Mouse (Mus musculus): ENCODE results near the gene Rrp12.
"Not testable (repeated sequence)": the region's sequence is repeated elsewhere in the genome, so short reads cannot be mapped to it uniquely, and the experiment has no call there.

Gene Rrp12

DNA sequence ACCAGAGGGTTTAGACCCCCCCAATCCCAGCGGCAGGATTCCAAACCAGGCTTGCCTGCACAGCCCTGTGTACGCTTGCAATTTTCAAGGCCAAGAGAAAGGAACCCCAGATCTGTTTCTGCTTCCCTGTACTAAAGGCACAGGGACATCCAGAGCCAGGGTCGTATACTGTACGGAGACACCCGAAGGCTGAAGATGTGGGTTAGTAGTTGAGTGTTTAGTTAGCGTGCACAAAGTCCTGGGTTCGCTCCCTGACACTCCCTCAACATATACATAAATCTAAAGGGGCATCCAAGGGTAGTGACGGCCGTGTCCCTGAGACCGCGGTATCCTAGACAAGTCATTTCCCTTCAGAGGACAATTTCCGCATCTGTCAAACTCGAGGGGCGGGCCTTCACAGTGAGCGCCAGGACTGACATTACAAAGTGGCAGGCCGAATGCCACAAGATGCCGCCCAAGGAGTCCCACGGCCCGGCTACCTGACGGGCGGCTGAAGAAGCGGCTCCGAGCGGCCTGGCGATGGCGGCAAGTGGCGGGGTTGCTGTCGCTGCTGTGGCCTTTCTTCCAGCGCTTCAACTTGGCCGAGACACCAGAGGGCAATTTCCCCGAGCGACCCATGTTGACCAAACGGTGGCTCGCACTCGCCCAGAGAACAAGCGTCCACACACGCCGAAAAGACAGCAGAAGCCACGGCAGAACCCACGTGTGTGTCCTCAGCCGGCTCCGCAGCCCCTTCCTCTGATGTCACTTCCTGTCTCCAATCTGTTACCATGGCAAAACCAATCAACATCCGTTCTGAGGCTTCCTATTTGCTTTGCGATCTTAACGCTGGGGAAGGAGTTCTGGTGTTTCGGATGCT lies at the start of gene Rrp12:
Gene Rrp12, minus strand, starts transcription at position 714 of the 859 bp plus-strand sequence.
- DNase-seq (ENCODE audit: extremely low spot score) = peak; percentile 87

DNA sequence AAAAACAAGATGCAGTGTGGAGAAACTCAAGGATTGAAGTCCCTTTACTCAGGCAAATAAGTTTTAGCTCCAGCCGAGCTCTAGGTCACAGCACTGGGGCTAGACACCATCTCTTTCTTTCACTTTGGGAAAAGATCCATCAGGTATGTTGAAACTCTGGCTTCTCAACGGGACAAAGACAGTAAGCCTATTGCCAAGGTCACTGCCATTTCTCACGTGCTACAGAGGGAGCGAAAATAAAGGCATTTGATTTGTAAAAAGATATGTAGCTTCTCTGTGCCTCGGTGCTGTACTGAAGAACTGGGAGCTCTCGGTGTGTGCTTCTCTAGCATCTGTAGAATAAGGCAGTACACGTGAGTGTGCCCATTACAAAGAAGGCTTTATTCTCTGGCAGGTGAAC lies 47.9 kb upstream of the Rrp12 start:
- no peak for DNase-seq (ENCODE audit: extremely low spot score)

DNA sequence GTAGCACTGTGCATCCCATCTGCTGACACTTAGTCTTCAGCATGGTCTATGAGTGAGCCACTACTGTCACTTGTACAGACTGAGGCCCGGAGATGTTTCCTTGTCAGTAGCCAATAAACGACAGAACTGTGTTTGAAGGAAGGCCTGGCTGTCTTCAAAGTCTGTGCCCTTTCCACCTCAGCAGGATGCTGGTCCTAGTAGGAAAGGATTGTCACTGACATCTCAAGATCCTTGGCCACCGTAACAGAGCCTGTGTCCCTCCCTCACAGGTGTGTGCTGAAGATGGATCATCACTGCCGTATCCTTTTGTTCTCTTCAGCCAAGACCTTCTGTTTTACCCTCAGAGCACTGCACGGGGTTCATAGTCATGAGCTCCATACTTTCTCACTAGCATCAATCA lies 42.6 kb upstream of the Rrp12 start:
- no peak for DNase-seq (ENCODE audit: extremely low spot score)

DNA sequence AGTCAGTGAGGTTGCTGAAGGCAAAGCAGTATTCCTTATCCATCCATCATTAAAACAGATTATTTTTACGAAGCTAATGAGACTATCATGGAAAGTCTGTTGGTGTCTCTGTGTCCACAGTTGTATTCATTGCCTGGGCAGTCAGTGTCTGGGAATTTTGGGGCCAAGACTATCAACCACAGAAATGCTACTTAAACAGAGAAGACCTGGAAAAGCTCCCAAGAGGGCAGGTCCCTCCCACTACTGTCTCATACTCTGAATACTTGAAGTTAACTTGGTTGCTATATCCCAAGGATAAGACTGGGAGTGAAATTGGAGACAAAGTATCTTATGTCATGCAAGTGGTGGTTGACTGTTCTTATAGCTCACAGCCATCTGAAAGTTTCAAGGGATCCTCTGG lies 39.9 kb upstream of the Rrp12 start:
- no peak for DNase-seq (ENCODE audit: extremely low spot score)

DNA sequence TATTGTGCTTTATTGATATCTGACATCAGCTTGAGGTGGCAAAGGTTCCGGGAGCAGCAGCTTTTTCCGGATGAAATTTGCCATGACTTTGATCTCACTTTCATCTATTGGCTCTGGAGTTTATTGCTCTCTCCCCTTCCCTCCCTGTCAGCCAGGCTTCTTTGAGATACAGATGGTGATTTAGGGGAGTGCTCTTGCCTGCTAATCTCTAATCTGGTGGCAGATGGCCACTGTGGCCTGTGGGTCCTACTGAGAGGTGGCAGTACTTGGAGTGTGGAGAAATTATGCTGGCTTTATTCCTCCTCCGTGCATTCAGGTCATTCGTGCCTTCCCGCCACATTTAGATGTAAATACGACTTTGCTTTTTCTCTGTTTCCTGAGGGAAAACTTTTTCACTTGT lies 38.2 kb upstream of the Rrp12 start:
- DNase-seq (ENCODE audit: extremely low spot score) = no peak

DNA sequence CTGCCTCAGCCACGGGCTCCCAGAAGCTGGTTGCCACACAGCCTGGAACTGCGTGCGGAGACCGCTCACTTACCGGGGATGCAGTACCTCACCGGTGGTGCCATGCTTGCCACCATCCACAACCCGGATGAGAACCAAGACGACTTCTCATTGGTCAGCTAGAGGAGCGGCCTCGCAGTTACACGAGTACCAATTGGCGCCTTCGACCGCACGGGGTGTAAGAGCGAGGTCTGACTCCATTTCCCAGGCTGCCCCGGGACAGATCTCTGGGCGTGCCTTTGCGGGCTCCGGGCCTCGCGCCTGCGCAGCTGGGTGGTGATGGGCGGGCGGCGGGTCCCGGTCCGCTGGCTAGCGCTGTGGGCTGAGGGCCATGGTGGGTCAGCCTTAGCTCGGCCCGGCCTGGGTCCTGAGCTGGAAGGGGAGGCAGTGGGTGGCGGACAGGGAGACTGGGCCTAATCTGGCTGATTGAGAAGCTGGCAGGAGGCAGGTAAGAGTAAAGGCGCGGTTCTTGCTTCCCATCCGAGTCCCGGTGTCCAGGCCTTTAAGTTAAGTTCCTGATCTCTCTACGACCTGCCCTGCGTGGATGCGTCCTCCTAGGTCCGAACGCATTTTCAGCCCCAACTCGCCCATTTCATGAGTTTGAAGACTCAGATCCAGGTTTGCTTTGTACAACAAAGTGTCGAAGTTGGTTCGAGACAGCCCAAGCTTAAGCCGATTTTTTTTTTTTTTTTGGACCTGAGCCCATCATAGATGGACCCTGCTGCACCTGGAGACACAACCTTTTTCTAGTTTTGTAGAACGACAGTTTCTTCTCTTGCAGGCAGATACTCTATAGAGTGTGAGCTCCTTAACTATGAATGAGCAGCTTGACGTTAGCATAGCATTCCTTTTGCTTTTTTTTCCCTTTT lies 37.5 kb upstream of the Rrp12 start, which contains the start of the genes Exosc1 and Zdhhc16:
Gene Exosc1, minus strand, starts transcription at position 245 of the 908 bp plus-strand sequence.
Gene Zdhhc16, plus strand, starts transcription at position 302 of the 908 bp plus-strand sequence.
- peak; percentile 99 for DNase-seq (ENCODE audit: extremely low spot score)

DNA sequence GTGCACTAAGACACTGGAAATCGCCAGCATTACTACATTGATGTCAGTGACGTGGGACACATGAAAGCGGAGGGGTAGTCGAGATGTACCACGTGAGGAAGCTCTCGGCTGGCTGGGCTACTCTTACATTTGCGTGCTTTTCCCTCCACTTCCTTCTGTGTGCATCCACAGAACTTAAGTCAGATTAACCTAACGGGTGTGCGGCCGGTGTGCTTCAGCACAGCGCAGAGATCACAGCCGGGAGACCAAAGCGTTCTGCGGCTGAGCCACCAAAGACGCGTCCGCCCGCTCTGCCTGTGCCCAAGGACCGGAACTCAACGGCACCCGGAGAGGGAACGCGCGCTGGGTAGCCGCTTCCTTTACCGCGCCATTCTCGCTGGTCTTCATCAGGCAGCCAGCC lies 36.7 kb upstream of the Rrp12 start:
- DNase-seq (ENCODE audit: extremely low spot score) = no peak

DNA sequence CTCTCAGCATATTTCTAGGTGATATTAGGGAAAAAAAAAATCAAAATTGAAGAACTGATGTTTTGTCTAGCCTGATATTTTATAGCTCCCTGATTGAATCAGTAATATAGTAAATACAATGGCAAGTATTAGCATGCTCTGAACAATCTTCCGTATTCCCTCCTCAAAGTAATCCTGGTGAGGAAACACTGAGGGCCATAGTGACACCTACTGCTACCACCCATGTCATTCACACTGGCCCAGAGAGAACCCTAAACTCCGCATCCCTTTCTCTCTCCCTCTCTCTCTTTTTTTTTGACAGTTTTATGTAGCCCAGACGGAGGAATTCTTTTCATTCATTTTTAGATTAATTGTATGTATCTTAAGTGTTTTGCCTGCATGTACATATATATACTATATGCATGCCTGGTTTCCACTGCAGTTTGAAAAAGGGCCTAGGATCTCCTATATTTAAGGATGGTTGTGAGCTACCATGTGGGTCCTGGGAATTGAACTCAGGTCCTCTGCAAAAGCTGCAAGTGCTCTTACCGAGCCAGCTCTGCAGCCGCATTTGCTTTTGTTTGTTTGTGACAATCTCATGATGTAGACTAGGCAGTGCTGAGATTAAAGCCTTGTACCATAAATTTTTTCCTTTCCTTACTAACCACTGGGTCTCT lies 24.6 kb upstream of the Rrp12 start:
- no peak for DNase-seq (ENCODE audit: extremely low spot score)

DNA sequence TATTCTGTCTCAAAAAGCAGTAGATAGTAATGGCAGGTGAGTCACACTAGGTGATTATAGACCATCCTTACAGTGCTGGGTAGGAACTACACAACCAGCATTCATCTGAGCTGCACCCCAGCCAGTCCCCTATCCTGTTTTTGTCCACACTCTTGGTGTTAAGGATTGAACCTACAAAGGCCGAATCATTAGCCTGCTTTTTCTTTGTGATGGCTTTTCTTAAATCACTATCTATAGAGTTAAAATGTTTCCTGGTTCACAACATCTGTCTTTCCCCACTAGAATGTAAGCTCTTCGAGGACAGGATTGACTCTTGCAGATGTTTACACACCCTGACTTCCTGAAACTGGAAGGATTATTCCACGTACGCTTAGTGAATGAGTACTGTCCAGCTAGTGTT lies 23.5 kb upstream of the Rrp12 start:
- DNase-seq (ENCODE audit: extremely low spot score) = no peak

DNA sequence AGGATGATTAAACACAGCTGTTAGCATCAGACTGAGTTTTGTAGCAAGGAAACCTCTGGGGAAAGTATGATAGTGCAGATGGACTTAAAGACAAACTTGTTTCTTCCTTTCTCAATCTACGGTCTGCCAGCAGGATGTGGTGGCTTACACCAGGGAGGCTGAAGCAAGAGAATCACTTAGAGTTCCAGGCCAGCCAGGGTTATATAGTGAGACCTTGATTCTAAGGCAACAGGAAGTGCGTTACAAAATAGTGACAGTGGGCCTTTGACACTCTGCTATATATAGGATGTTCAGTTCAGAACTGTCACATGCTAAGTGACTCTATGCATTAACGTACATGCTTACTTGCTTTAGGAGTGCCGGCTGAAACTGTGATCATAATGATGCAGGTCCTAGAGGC lies 20.9 kb upstream of the Rrp12 start:
- DNase-seq (ENCODE audit: extremely low spot score) = no peak

DNA sequence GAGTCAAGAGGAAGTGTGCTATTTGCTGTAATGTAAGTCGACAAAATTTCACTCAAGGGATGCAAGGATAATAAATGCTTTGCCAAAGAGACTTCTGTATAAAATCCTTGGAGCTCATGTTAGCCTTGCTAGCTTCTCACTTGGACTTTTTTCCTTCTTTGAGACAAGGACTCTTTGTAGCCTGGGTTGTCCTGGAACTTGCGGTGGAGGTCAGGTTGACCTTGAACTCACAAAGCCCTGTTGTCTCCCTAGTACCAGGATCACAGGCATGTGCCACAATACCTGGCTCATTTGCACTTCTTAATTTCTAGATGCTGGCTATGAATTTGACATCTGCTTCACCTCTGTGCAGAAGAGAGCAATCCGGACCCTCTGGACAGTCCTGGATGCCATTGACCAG lies 19.3 kb upstream of the Rrp12 start:
- no peak for DNase-seq (ENCODE audit: extremely low spot score)

DNA sequence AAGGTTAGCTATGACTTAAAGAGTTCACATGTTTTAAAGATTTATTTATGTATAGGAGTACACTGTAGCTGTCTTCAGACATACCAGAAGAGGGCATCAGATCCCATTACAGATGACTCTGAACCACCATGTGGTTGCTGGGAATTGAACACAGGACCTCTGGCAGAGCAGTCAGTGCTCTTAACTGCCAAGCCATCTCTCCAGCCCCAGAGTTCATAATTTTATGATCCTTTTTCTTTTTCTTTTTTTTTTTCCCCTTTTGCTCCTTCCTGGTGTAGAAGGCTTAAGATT lies 18.6 kb upstream of the Rrp12 start:
- not testable (repeated sequence) for DNase-seq (ENCODE audit: extremely low spot score)

DNA sequence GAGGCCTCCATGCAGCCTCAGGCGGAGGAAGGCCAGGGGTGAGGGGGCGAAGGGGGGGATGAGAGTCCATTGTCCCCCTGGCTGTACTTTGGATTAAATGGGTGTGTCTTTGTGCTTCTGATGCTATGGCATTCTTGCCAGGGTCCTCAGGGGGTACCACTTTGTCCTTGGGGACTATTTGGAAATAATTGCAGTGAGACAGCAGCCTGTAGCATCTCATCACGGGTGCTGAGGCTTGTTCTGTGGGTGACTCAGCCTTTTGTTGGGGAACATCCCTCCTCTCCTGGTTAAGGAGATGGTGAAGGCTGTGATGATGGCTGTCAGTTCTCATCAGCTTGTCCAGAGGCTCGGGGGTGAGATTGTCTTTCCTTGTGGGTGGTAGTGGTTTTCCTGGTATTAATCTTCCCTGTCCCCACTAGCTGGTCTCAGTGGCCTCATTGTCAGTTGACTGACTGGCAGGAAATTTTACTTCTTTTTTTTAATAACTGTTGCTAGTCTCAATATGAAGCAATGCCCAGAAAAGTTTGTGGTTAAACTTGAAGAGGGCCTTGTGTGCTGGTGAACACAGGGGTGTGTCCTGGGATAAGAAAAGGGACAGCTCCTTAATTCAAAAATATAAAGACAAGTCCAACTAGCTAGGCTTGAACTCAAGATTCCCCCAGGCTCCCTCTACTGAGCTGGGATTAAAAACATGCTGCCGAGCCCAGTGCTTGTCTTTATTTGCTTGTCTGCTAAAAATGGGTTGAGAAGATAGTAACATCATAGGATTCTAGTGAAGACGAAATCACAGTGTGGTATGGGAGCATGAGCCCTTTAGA lies 18.0 kb upstream of the Rrp12 start:
- no peak for DNase-seq (ENCODE audit: extremely low spot score)

DNA sequence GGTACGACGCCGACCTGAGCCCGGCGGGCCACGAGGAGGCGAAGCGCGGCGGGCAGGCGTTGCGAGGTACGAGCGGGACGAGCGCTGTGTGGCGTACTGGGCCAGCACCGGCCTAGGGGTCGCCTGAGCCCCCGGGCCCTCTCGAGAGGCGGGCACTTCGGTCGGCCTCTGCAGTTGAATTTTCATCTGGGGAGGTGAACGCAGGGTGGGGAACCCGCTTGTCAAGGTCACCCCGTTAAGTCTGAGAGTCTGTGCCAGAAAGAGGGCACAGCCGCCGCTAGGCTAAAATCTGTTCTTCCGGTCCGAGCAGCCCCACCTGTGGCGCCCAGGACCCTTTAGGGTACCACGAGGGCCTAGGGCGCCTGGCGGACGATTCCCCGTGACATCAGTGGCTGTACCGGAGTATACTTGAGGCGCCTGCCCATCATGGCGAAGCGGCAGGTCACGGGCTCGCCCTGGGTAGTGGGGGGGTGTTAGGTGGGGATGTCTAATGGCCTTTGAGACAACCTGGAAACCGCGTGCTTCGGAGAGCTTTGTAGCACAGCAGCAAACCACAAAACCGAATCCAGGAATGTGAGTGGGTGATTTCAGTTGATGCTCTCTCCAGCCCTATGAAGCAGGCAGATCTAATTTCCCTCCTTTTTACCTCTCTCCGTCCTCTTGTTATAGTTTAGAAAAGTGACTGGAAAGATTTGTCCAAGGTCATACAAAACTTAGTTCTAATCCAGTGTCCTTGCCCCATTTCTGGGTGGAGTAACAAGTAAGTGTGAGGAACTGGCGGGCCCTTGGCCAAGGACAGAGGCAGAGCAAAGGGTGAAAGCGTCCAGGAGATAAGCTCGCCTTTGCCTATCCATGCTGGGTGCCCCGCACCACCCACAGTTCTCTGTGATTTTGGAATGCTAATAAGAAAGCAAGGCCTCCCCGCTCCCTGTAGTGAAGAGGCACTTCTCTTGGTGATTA lies 16.4 kb upstream of the Rrp12 start:
- peak; percentile 55 for DNase-seq (ENCODE audit: extremely low spot score)

DNA sequence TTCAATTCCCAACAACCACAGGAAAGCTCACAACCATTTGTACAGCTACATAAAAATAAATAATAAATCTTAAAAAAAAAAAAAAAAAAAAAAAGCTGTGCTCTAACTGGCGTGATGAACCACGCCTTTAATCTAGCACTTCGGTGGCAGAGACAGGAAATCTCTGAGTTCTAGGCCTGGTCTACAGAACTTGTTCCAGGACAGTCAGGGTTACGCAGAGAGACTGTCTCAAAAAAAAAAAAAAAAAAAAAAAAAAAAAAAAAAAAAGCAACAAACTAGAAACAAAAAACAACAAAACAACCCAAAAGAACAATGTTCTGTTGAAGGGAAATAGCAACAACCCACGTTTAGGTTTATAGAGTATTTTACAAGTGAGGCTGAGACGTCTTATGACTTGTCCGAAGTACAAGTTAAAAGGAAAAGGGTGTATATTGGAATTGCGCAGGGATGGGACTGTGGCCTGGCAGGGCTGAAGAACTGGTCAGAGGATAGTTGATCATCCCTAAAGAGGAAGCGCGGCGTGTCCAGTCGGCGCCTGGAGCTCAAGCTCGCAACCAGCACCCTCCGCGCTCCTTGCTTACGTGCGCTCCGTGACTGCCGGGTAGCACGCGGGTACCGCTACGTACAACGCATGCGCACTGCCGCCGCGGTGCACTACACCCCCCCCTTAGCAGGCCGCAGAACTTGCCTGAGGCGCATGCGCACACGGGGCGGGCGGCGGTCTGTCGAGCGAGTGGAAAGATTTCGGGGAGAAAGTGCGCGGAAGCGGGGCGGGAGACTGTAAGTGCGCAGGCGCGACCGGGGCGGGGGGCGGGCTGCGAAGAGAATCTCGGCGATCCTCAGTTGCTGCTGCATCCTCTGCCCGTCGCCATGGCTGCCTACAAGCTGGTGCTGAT lies 15.5 kb upstream of the Rrp12 start, which contains the start of gene Pgam1:
Gene Pgam1, plus strand, starts transcription at position 746 of the 896 bp plus-strand sequence.
- DNase-seq (ENCODE audit: extremely low spot score) = peak; percentile 99

DNA sequence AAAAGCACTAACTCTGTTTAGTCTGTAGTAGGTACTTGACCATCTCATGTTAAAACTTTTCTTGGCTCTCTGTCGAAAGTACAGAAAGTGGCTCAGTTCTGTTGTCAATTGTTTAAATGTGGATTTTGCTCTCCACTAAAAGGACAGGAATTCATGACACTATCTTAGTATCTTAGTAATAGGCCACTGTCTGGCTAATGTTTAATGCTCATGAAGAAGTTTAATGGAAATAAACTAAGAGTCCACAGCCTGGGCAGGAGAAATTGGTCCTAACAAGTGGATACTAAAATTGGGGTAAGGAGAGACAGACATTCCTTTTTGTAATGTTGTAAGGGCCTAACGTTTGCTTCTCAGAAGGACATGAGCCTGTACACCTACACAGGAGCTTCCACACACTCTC lies 14.4 kb upstream of the Rrp12 start:
- DNase-seq (ENCODE audit: extremely low spot score) = no peak

DNA sequence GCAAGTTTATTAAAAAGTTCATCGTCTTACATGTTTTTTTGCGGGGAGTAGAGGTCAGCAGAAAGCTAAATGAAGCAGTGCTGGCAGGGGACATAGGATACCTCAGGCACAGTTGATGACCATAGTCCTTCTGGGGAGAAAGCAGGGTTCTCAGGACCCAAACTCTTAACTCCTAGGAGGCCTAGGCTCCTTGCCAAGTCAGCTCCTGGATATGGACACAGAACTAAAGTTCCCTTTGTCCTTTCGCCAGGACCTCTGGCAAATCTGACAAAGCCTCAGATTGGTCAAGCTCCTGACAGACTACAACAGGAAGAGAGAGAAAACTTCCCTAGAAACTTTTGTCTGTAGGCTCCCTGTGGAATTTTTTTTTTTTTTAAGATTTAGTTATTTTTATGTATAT lies 12.8 kb upstream of the Rrp12 start:
- no peak for DNase-seq (ENCODE audit: extremely low spot score)

DNA sequence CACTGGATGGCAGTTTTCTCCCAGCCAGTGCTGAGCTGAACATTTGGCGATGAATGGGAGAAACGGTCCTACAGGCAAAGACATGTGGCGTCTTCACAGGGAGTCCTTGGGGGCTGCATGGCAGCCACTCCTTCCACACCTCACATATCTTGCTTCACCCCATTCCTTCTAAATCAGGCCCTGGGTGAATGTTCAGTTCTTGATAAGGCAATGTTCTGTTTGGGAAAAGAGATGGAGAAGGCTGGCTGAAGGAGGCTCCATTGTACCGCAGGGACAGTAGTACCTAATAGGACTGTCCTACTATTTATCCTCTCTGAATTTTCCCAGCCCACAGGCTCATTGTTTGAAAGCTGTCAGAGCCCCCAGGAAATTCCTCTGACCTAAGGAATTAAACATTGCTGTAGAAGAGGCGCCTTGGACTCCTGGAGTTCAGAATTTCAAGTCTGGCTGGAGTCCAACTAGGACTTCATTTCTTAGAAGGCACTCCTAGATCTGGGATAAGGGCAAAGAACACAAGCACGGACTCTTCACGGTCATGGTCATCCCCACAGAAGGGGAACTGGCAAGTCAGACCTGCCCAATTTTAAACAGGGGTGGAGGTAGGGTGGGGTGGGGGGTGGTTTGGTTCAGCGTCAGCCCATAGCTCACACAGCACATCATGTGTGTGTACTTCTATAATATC lies 11.2 kb upstream of the Rrp12 start:
- no peak for DNase-seq (ENCODE audit: extremely low spot score)

Measured in embryo, embryonic 9.5 days (tissue).